Comparison of ENCODE assay signal across 22 mouse cellular contexts in the genomic region with DNA sequence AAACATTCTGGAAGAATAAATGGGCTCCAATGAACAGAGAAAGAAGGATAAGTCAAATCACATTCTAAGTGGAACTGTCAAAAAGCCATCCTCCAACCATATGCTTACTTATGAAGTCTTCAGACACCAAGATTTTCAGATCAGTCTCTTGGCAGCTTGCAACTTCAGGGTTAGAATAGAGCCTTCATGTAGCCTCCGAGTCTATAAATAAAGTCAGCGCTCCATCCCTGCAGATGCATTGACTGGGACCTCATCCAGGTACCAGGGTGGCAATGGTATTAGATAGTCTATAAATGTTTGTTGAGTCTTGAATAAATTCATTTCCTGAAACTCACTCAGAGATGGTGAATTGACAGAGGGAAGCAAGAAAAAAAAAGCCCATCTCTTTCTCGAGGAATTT.
"Had no signal": no experiment of that assay in that cellular context is flagged by ENCODE, and none has a peak within 500 bp of the region (broad histone marks: within the 10 kb centered on the region; RNA-seq: fewer than 3 reads in every experiment).

No protein-coding gene starts in this region.

- H3K36me3 ChIP-seq: limb, embryonic 10.5 days; limb, embryonic 13.5 days; liver, embryonic 12.5 days; liver, embryonic 15.5 days; lung, embryonic 15.5 days; midbrain, embryonic 10.5 days; midbrain, embryonic 13.5 days had no signal

- H3K9ac ChIP-seq: limb, embryonic 13.5 days; liver, embryonic 12.5 days; liver, embryonic 15.5 days; lung, embryonic 15.5 days; midbrain, embryonic 13.5 days had no signal

- H3K27ac ChIP-seq: kidney, postnatal 0 days; layer of hippocampus, adult 2 months; left cerebral cortex, adult 2 months; limb, embryonic 10.5 days; limb, embryonic 13.5 days; liver, embryonic 12.5 days; liver, embryonic 15.5 days; lung, embryonic 15.5 days; midbrain, embryonic 10.5 days; midbrain, embryonic 13.5 days; stomach, postnatal 0 days had no signal

- H3K4me1 ChIP-seq: limb, embryonic 10.5 days; limb, embryonic 13.5 days; liver, embryonic 12.5 days; liver, embryonic 15.5 days; lung, embryonic 15.5 days; megakaryocyte, embryonic 14.5 days had no signal

- H3K4me3 ChIP-seq: layer of hippocampus, adult 2 months; left cerebral cortex, adult 2 months; limb, embryonic 10.5 days; limb, embryonic 13.5 days; liver, embryonic 12.5 days; liver, embryonic 15.5 days; lung, embryonic 15.5 days; megakaryocyte, embryonic 14.5 days; midbrain, embryonic 10.5 days; midbrain, embryonic 13.5 days had no signal

- DNase-seq: kidney, adult 2 months; kidney, postnatal 25 days; layer of hippocampus, adult 9-11 months; liver; lung, adult 18-20 months; lung, postnatal 10 days; lung, postnatal 36 days; thymus, postnatal 25 days had no signal

- H3K4me2 ChIP-seq: limb, embryonic 13.5 days; liver, embryonic 12.5 days; liver, embryonic 15.5 days; lung, embryonic 15.5 days; midbrain, embryonic 13.5 days had no signal

- H3K27me3 ChIP-seq: limb, embryonic 13.5 days; liver, embryonic 12.5 days; liver, embryonic 15.5 days; lung, embryonic 15.5 days; midbrain, embryonic 13.5 days had no signal

- ATAC-seq: intestine, postnatal 0 days; liver, embryonic 12.5 days; midbrain, embryonic 13.5 days; midbrain, embryonic 16.5 days had no signal

- H3K9me3 ChIP-seq: limb, embryonic 10.5 days; limb, embryonic 13.5 days; liver, embryonic 12.5 days; liver, embryonic 15.5 days; lung, embryonic 15.5 days; megakaryocyte, embryonic 14.5 days; midbrain, embryonic 10.5 days; midbrain, embryonic 13.5 days had no signal
